Mouse (Mus musculus): ENCODE results near the gene Tmem56.

Tmem56 gene

DNA sequence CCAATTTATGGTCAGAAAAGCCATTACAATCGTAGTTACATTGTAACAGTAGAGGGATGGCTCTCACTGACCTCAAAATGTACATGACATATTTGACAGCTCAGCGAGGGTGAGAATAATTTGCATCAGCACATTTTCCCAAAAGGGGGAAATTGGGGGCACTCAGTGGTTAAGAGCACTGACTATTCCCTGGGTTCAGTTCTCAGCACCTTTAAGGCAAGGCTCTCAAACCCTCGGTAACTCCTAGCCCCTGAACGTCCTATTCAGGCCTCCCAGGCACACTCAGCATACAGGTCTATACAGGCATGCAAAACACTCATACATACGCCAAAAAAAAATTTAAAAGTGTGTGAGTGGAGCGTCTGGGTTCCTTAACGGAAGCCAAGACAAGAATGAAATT lies 112.3 kb downstream of the Tmem56 start:
- no peak for DNase-seq (ENCODE audit: low read depth, low spot score)

GRCm38 (mm10) chr3:121169092-121169942 lies 113.6 kb downstream of the Tmem56 start:
- no peak for DNase-seq (ENCODE audit: low read depth, low spot score)

- no peak for DNase-seq (ENCODE audit: low read depth, low spot score)
Measured at GRCm38 (mm10) chr3:121168581-121168980, 114.3 kb downstream of the Tmem56 start.

- DNase-seq (ENCODE audit: low read depth, low spot score), result peak; percentile 63
Measured at GRCm38 (mm10) chr3:121163271-121163819, 119.6 kb downstream of the Tmem56 start.

- peak; percentile 35 for DNase-seq (ENCODE audit: low read depth, low spot score)
Measured at GRCm38 (mm10) chr3:121161661-121162060, 121.2 kb downstream of the Tmem56 start.

GRCm38 (mm10) chr3:121160424-121160823 lies 122.5 kb downstream of the Tmem56 start:
- DNase-seq (ENCODE audit: low read depth, low spot score), result no peak

DNA sequence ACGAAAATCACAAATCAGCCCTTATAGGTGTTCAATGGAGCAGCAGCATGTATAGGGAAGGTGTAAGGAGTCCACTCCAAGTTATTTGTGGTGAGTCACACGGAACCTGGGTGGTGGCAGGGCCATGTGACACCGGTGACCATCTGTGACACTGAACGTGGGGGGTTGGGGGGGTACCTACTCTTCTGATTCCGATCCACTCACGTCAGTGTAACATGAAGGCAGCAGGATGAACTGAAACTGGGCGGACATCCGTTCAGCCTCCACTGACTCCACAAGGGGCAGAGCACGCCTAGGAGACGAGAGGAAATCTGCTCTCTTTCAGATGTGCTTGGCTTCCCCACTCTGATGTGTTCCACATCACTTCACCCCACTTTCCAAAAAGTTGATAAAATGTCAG lies 123.3 kb downstream of the Tmem56 start:
- no peak for DNase-seq (ENCODE audit: low read depth, low spot score)

- DNase-seq (ENCODE audit: low read depth, low spot score), result no peak
Measured at GRCm38 (mm10) chr3:121158901-121159351, 124.0 kb downstream of the Tmem56 start.

DNA sequence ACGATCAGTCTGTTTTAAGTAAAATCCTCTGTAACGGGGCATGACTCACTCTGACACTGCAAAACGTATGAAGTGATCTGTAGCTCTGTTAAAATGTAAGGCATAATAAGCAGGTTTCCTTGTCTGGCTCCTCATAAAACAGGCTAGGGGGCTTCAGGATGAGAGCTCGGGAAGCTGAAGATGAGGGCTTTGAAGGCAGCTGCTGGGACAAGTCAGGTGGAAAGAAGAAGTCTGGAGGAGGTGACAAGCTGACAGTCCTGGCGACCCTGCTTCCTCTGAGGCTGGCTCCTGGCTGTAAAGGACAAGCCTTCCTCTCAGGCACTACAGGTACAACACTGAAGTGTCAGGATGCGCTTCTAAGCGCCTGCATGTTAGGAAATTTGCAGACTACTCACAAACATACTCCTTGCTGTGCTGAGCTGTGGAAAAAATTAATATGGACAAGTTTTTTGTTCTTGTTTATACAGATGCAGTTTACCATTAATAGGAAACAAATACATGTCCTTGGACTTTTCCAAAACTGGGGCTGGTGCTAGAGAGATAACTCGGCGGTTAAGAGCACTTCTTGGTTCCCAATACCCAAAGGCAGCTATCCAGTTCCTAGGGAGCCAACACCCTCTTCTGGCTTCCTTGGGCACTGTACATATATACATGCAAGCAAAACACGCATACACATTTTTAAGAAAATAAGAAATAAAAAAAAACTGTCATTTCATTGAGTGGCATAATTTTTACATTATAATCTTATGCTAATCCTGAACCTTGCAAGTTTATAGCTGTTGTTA lies 125.2 kb downstream of the Tmem56 start:
- DNase-seq (ENCODE audit: low read depth, low spot score), result no peak

- DNase-seq (ENCODE audit: low read depth, low spot score), result no peak
Measured at GRCm38 (mm10) chr3:121156451-121157186, 126.3 kb downstream of the Tmem56 start.

- DNase-seq (ENCODE audit: low read depth, low spot score), result no peak
Measured at GRCm38 (mm10) chr3:121156043-121156442, 126.9 kb downstream of the Tmem56 start.
